Mouse (Mus musculus) activated CD4-positive, CD25-positive, alpha-beta regulatory T cell (primary cell): ENCODE measurements around the gene Smarca2. TPM values are rescaled to one million over a fixed set of nuclear protein-coding genes. Genes with fewer than 3 reads are reported as not detected.

Experiments used
- polyA plus RNA-seq, 2 experiments: library from polyadenylated mRNA; unstranded; fragments of 100-300 nt; shearing (Covaris generic); gene quantifications; one replicate each; pipeline ENCODE4 v1.2.1; 2017

Gene Smarca2
- 10 to 100 TPM; 61.3 to 69.7 TPM for polyA plus RNA-seq

GRCm38 (mm10) chr19:26604755-26605300 lies at the start of gene Smarca2:
TSS of gene Smarca2 (plus strand) at chr19:26605050.

